Mouse (Mus musculus) limb, embryonic 12.5 days (tissue): Measurements from ENCODE around the gene Kansl2. TPM values are rescaled to one million over a fixed set of nuclear protein-coding genes. Genes with fewer than 3 reads are reported as not detected.

Experiments used
- ATAC-seq: fragments of 200-750 bp; cut with Nextera tagmentation; 2 replicates; pipeline ENCODE4 v1.8.0; 2017; ENCODE audit warnings: low read depth, moderate TSS enrichment; ENCODE audit not compliant: insufficient number of reproducible peaks, insufficient read depth, low FRiP score, low TSS enrichment
- H3K27ac ChIP-seq: fragments of 300-500 bp; sonication (generic); 2 replicates; pipeline ENCODE4 v1.5.1; 2016; ENCODE audit warnings: mild to moderate bottlenecking, moderate library complexity
- H3K27me3 ChIP-seq: fragments of 300-500 bp; sonication (generic); 2 replicates; pipeline ENCODE4 v1.6.1; 2016; ENCODE audit warnings: mild to moderate bottlenecking, moderate library complexity
- H3K36me3 ChIP-seq: fragments of 300-500 bp; sonication (generic); 2 replicates; pipeline ENCODE4 v1.6.1; 2016; ENCODE audit warnings: mild to moderate bottlenecking, moderate library complexity
- H3K4me1 ChIP-seq: fragments of 300-500 bp; sonication (generic); replicated peaks from 2 replicates; pipeline ENCODE4 v1.6.1; 2016
- H3K4me2 ChIP-seq: fragments of 300-500 bp; sonication (generic); 2 replicates; pipeline ENCODE4 v1.6.1; 2016; ENCODE audit warnings: mild to moderate bottlenecking, moderate library complexity
- H3K4me3 ChIP-seq: fragments of 300-500 bp; sonication (generic); replicated peaks from 2 replicates; pipeline ENCODE4 v1.5.1; 2016; ENCODE audit warnings: mild to moderate bottlenecking
- H3K9ac ChIP-seq: fragments of 300-500 bp; sonication (generic); replicated peaks from 2 replicates; pipeline ENCODE4 v1.6.1; 2016; ENCODE audit warnings: mild to moderate bottlenecking, moderate library complexity
- H3K9me3 ChIP-seq: fragments of 300-500 bp; sonication (generic); 2 replicates; pipeline ENCODE4 v1.6.1; 2016; ENCODE audit warnings: mild to moderate bottlenecking, moderate library complexity
- WGBS: fragments of 180-500 bp; shearing (Covaris S2); methylation state at CpG from one replicate; pipeline ENCODE4 v1.1.7; 2016; 5-methylcytosine and 5-hydroxymethylcytosine counted together
- polyA plus RNA-seq: library from polyadenylated mRNA; unstranded; fragments of >200 nt; fragmentation: Nextera tagmentation; extraction: Ambion mirVana; gene quantifications from 2 replicates; pipeline ENCODE4 v1.2.1, GENCODE M21; 2016

The Kansl2 gene
- polyA plus RNA-seq, 1 experiment from 2014 or later: 190 TPM

DNA sequence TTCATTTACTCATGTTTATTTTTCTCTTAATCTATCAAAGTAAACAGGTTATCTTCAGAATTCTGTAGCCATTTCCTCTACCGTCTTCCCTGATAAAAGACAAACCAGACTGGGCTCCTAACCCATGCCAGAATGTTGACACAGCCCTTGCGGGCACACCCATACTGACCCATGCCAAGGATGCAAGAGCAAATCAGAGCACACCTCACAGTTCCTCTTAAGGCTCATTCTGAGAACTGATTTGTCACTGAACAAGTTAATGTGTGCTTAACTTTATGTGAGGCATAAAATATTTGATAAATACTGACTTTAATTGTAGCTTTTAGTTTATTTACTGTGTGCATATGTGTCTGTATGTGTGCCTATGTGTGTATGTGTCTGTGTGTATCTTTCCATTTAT, 42.7 kb downstream of the Kansl2 start:
- Histone ChIP-seq H3K9me3 (no peaks in the 10 kb centered on the region), H3K36me3 (no peaks in the 10 kb centered on the region), H3K4me2 (no peak overlapping the region), H3K27ac (no peak overlapping the region), H3K9ac (no peak overlapping the region), H3K4me1 (no peaks in the 10 kb centered on the region), H3K4me3 (no peak overlapping the region), H3K27me3 (no peaks in the 10 kb centered on the region)
- WGBS: 76% methylated on average over 2 of the region's 2 CpGs
- ATAC-seq: no peak

DNA sequence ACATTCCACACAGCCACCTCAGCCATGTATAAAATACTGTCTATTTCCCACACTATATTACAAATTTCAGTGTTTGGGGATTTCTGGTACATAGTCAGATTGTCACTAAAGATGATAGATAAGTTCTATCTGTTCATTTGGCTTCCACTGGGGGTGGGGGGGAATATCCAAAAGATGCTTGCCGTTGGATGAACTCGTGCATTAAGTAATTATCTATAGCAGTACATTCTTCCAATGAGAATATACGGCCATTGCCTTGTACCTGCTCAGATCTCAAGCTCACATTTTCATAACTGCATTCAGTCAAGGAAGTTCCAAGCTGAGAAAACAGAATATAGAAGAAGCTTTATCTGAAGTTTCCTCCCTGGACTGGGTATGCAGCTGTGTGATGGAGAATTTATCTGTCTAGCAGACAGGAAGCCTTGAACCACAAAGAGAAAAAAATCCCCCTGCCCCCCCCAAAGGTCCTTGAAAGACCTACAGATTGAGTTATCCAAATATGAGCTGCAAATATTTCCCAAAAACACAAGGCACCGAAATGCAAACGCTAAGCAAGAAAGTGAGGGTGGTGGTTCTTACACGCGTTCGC, 47.5 kb downstream of the Kansl2 start:
- H3K4me1 ChIP-seq: no peaks in the 10 kb centered on the region
- H3K27me3 ChIP-seq: no peaks in the 10 kb centered on the region
- no peaks in the 10 kb centered on the region for H3K9me3 ChIP-seq
- no peak overlapping the region for H3K4me3 ChIP-seq
- no peak overlapping the region for H3K9ac ChIP-seq
- H3K27ac ChIP-seq: no peak overlapping the region
- H3K4me2 ChIP-seq: no peak overlapping the region
- WGBS: 95% methylated on average over 8 of the region's 8 CpGs
- no peak for ATAC-seq
- no peaks in the 10 kb centered on the region for H3K36me3 ChIP-seq

DNA sequence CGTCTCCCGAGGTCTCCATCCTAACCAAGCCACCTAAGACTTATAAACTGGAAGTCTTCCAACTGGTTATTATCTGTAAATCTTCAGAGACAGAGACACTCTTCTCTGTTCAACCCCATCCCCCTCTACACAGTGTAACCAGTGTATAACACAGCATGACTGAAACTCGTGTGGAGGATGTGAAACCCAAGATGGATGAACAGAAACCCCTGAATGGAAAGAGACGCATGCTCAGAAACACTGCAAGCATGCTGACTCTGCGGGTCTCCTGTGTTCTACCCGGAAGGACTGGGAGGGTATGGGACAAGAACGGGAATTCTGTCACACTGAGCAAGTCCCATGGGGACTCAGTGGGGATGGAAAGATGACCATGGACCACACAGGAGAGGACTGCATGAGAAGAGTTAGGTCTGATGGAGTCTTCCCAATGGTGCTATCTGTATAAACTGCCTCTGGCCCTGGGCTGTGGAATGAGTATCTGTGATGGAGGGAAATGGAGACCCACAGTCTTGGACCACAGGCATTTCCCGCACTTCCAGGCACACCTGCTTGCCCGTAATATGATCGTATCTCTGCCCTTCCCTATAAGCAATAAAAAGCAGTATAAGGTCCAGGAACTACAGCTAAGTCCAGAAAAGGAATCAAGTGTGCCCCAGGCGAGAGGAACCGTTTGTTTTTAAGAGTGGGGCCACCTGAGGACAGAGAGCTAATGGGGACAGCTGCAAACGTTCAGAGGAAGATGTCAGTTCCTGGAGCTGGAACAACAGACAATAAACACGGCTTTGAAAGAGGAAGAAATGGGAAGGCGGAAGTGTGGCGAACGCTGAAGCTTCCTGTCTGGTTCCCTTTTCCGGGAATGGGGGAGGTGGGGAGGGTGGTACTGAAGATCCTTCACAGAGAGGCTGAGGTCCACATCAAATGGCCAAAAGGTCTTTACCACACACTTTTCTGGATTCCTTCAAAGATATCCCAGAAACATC, 49.9 kb downstream of the Kansl2 start:
- Histone ChIP-seq H3K4me3 (no peak overlapping the region), H3K27ac (0 out of 2 replicates have a peak overlapping the region, but pooled peaks have one; percentile 18), H3K27me3 (no peaks in the 10 kb centered on the region), H3K9ac (no peak overlapping the region), H3K36me3 (no peaks in the 10 kb centered on the region), H3K9me3 (no peaks in the 10 kb centered on the region), H3K4me1 (no peaks in the 10 kb centered on the region), H3K4me2 (no peak overlapping the region)
- ATAC-seq: peak; percentile 52; the same call in 1 of the 2 replicates
- 58% methylated on average over 18 of the region's 18 CpGs for WGBS

DNA sequence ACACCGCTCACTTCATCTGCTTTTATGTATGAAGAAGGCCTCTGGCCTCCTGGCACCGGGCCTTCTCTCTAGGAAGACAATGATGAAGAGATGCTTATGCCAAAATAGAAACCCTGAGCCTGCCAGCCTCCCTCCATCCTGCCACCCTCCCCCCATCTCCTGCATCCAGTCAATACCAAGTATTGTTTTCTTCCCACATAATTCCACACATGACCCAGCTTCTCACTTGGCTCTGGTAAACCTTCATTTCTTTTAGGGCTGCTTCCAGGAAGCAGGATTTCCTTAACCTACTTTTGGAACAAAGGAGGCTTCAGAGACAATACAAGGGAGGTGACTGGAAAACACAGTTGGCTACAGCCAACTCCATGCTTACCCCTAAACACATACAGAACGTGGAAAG, 51.4 kb downstream of the Kansl2 start, which contains the start of gene Lalba:
Gene Lalba, minus strand, starts transcription at position 21 of the 400 bp plus-strand sequence.
- Histone ChIP-seq H3K9ac (no peak within 1 kb of the TSS), H3K27me3 (no peaks in the 10 kb centered on the region), H3K9me3 (no peaks in the 10 kb centered on the region), H3K4me3 (no peak within 1 kb of the TSS), H3K4me1 (no peaks in the 10 kb centered on the region), H3K36me3 (no peaks in the 10 kb centered on the region), H3K4me2 (no peak within 1 kb of the TSS), H3K27ac (no peak within 1 kb of the TSS)
- 69% methylated on average over 3 of the region's 3 CpGs for WGBS
- no peak for ATAC-seq

DNA sequence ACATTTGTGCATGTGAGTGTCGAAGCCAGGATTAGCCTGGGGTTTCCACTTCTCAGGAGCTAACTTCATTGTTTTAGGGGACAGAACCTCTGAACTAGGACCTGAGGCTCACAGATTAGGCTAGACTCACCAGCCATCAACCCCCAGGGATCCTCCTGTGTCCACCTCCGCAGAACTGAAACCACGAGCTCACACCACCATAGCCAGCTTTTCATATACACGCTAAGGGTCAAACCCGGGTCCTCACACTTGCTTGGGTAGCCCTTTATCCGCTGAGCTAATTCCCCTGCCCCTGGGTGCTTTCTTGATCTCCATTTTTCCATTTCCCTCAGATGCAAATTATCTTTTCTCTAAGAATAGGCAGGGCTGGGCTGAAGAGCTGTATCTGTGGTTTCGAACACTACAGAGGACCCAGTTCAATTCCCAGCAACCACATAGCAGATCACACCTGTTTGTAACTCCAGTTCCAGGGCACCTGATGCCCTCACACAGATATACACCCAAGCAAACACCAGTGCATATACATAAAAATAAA, 54.4 kb downstream of the Kansl2 start:
- H3K9ac ChIP-seq: no peak overlapping the region
- 72% methylated on average over 7 of the region's 7 CpGs for WGBS
- H3K27ac ChIP-seq: no peak overlapping the region
- H3K4me3 ChIP-seq: no peak overlapping the region
- no peaks in the 10 kb centered on the region for H3K27me3 ChIP-seq
- no peak for ATAC-seq
- no peaks in the 10 kb centered on the region for H3K36me3 ChIP-seq
- H3K4me2 ChIP-seq: no peak overlapping the region
- no peaks in the 10 kb centered on the region for H3K4me1 ChIP-seq
- H3K9me3 ChIP-seq: no peaks in the 10 kb centered on the region

DNA sequence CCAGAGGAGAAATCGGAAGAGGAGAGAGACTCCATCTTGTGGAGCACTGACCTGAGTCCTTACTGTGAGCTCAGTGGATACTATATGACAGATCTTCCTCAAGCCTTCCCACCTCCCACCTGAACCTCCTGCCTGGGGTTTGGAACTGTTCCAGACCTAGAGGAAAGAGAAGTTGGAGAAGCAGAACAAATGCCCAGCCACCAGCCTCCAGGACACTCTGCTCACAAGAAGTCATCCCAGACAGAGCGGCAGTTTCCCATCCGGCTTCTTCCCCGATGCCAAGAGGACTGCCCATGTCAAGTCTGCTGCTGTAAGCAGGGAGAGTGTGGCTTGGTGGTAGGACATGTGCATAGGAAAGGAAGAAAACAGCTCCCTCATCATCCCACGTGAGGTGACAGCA, 57.8 kb downstream of the Kansl2 start:
- ATAC-seq: no peak
- 79% methylated on average over 5 of the region's 5 CpGs for WGBS
- no peak overlapping the region for H3K9ac ChIP-seq

DNA sequence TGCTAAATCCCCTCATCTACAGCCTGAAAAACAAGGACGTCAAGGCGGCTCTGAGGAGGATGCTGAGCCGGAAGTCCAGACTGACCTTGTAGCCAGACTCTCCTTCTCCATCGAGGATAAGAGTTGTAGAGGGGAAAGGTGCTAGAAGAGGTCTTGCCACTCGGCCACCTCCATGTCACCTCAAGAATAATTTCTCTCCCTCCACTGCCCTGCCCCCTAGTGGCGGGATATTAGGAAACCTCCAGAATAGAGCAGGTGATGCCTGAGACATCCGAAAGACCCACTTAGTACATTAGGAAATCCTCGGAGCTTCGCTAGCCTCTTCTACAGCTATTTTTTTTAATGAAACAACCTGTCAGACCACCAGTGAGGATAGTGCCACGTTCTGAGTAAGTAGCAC, 58.7 kb downstream of the Kansl2 start:
- no peak overlapping the region for H3K4me3 ChIP-seq
- no peak overlapping the region for H3K27ac ChIP-seq
- ATAC-seq: no peak
- H3K36me3 ChIP-seq: no peaks in the 10 kb centered on the region
- no peak overlapping the region for H3K4me2 ChIP-seq
- H3K27me3 ChIP-seq: peaks cover 4% of the 10 kb centered on the region; the same call in 1 of the 2 replicates
- H3K4me1 ChIP-seq: no peaks in the 10 kb centered on the region
- no peak overlapping the region for H3K9ac ChIP-seq
- 54% methylated on average over 10 of the region's 10 CpGs for WGBS
- H3K9me3 ChIP-seq: no peaks in the 10 kb centered on the region

More for the DNA sequence above, 57.8 kb downstream of the Kansl2 start:
- H3K9me3 ChIP-seq: no peaks in the 10 kb centered on the region
- H3K27ac ChIP-seq: no peak overlapping the region
- H3K36me3 ChIP-seq: no peaks in the 10 kb centered on the region
- no peaks in the 10 kb centered on the region for H3K4me1 ChIP-seq
- H3K4me3 ChIP-seq: no peak overlapping the region
- H3K4me2 ChIP-seq: no peak overlapping the region
- no peaks in the 10 kb centered on the region for H3K27me3 ChIP-seq

DNA sequence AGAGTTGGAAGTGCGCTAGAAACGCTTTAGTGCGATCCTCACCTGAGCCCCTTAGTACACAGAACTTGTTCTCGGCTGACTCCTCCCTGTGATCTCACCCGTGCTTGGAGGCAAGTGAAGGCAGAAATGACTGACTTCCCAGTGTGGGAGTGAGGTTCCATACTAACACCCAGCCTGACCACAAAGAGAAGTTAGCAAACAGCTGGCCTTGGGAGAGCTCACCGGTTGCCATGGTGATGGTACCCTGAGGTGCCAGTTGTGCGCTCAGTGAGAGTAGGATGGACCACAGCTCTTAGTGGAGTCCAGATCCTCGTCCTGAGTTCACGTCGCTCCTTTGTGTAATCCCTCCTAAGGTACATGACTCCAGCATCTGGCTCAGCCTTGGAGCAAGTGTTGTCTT, 59.1 kb downstream of the Kansl2 start:
- Histone ChIP-seq H3K9me3 (no peaks in the 10 kb centered on the region), H3K9ac (no peak overlapping the region), H3K36me3 (no peaks in the 10 kb centered on the region), H3K27me3 (peaks cover 4% of the 10 kb centered on the region; the same call in 1 of the 2 replicates), H3K4me1 (no peaks in the 10 kb centered on the region), H3K27ac (no peak overlapping the region), H3K4me2 (no peak overlapping the region), H3K4me3 (no peak overlapping the region)
- 75% methylated on average over 10 of the region's 10 CpGs for WGBS
- no peak for ATAC-seq

DNA sequence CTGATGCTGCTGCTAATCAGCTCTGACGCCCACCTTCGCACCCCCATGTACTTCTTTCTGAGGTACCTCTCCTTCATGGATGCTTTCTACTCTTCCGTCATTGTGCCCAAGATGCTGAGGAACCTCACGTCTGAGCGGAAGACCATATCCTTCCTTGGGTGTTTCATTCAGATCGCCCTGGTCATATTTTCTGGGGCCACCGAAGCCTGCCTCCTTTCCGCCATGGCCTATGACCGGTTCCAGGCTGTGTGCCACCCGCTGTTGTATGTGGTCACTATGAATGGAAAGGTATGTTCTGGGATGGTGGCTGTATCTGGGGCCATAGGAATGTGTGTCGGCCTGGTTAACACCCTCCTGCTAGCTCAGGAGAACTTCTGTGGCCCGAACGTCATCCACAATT, 62.5 kb downstream of the Kansl2 start:
- Histone ChIP-seq H3K27me3 (peaks cover 4% of the 10 kb centered on the region; the same call in 1 of the 2 replicates), H3K4me2 (no peak overlapping the region), H3K4me3 (no peak overlapping the region), H3K36me3 (no peaks in the 10 kb centered on the region), H3K9me3 (no peaks in the 10 kb centered on the region; the same call in 1 of the 2 replicates), H3K4me1 (no peaks in the 10 kb centered on the region), H3K27ac (no peak overlapping the region), H3K9ac (no peak overlapping the region)
- no peak for ATAC-seq
- 89% methylated on average over 13 of the region's 13 CpGs for WGBS

DNA sequence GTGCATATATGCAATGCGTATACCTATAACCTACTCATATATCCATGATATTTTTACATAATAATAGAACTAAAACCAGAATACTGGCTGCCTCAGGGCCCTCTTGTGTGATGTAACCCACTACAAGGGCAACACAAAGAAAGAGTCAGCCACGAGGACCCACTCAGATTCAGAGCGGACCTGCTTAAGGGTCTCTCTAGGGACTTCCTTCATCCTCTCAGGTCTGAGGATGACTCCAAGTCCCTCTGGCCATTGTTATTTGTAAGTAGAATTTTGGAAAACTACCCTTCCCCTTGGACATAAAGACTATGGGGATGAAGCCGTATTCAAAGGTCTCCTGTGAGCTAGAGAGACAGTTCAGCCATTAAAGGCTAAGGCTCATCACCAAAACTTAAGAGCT, 64.5 kb downstream of the Kansl2 start, which contains the start of gene OR5BS1P:
Gene OR5BS1P, plus strand, starts transcription at position 301 of the 400 bp plus-strand sequence.
- H3K4me3 ChIP-seq: no peak within 1 kb of the TSS
- no peak within 1 kb of the TSS for H3K9ac ChIP-seq
- H3K27me3 ChIP-seq: peaks cover 10% of the 10 kb centered on the region; the same call in 1 of the 2 replicates
- no peaks in the 10 kb centered on the region for H3K4me1 ChIP-seq
- no peak for ATAC-seq
- H3K36me3 ChIP-seq: no peaks in the 10 kb centered on the region
- no peak within 1 kb of the TSS for H3K4me2 ChIP-seq
- 88% methylated on average over 4 of the region's 4 CpGs for WGBS
- H3K27ac ChIP-seq: no peak within 1 kb of the TSS
- no peaks in the 10 kb centered on the region; the same call in 1 of the 2 replicates for H3K9me3 ChIP-seq
